Mouse (Mus musculus) heart, postnatal 4 days (tissue): ENCODE measurements around the gene 1700003F12Rik. TPM values are rescaled to one million over a fixed set of nuclear protein-coding genes. Genes with fewer than 3 reads are reported as not detected.

Experiments
- DNase-seq: peaks from one replicate; pipeline ENCODE4 v3.0.0; 2021
- total RNA-seq, 2 experiments: library from RNA; stranded (reverse); gene quantifications; 2 replicates each; pipeline ENCODE4 v1.2.3; 2021

The 1700003F12Rik gene
- total RNA-seq, 2 experiments from 2014 or later: 0.81 TPM; not detected in 1

DNA sequence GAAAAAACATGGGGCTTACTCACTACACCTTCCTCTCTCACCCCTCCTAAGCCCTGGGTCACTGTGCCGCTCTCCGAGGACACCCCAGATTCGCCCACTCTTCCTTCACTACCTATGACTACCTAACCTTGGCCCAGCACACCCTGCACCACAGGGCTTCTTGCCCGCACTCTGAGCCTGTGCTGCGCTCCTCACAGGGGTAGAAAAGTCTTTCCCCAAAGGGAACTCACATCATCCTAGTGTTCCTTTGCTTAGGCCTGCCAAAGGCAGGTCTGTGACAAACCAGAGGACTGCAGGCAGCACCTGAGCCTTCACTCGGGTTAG is 30.8 kb downstream of the 1700003F12Rik start:
- no peak for DNase-seq

DNA sequence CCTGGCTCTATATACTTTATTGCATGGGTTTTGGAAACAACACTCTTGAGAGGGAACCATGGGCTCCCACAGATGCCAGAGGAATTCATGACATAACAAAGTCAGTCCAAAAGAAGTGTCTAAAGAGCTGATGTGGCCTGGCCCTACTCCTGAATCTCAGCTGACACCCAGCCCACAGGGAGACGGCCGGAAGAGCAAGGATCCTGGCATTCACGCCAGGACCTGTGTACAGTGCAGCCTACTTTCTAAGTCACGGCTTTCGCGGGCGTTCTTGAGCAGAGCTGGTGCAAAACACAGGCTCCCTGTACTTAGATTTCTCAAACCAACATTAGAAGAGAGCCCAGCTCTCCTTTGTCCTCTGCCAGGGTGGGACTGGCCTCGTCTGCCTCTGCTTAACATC is 33.7 kb downstream of the 1700003F12Rik start:
- peak; percentile 52 for DNase-seq

GRCm38 (mm10) chr2:154581421-154581820 is 34.5 kb downstream of the 1700003F12Rik start:
- DNase-seq: no peak

- peak; percentile 21 for DNase-seq
These were observed 37.3 kb downstream of the 1700003F12Rik start for GRCm38 (mm10) chr2:154583906-154584872.

GRCm38 (mm10) chr2:154584931-154585601 is 38.2 kb downstream of the 1700003F12Rik start:
- DNase-seq: no peak

GRCm38 (mm10) chr2:154586405-154586804 is 39.5 kb downstream of the 1700003F12Rik start:
- DNase-seq: peak; percentile 64

- DNase-seq: no peak
These were observed 42.2 kb downstream of the 1700003F12Rik start for GRCm38 (mm10) chr2:154589051-154589450.

GRCm38 (mm10) chr2:154591239-154591638 is 44.4 kb downstream of the 1700003F12Rik start:
- no peak for DNase-seq

- peak; percentile 49 for DNase-seq
These were observed 46.1 kb downstream of the 1700003F12Rik start for GRCm38 (mm10) chr2:154593025-154593424.

- peak; percentile 40 for DNase-seq
These were observed 48.9 kb downstream of the 1700003F12Rik start for GRCm38 (mm10) chr2:154595775-154596174.

DNA sequence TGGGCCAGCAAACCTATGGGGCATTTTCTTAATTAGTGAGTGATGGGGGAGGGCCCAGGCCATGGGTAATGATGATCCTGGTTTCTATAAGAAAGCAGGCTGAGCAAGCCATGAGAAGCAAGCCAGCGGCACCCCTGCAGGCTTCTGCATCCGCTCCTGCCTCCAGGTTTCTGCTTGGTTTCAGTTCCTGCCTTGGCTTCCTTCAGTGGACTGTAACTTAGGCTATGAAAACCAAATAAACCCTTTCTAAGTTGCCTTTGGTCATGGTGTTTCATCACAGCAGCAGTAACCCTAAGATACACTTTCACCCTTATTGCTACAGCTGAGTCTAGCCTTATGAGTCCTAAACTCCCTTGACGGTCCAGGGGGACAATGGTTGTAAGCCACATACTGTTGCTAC is 50.5 kb downstream of the 1700003F12Rik start:
- DNase-seq: no peak

Other genes starting within 250 kb of the 1700003F12Rik start
- gene Bpifb9b, start 239.9 kb upstream of the 1700003F12Rik start, total RNA-seq: not detected
- gene Cdk5rap1, start 174.1 kb upstream of the 1700003F12Rik start, total RNA-seq: 10 to 100 TPM in 1 of 2 experiments, 1 to 10 TPM in 1; 8.7 to 11.2 TPM
- gene Snta1, start 139.0 kb upstream of the 1700003F12Rik start, total RNA-seq: 10 to 100 TPM; 77.0 to 77.8 TPM
- gene Cbfa2t2, start 110.6 kb upstream of the 1700003F12Rik start, total RNA-seq: 10 to 100 TPM; 33.9 to 34.2 TPM
- under 1 TPM in 1 of 2 experiments, not detected in 1; 0.17 TPM for gene Actl10, start 4.7 kb downstream of the 1700003F12Rik start, total RNA-seq
- gene Necab3, start 11.8 kb downstream of the 1700003F12Rik start, total RNA-seq: 1 to 10 TPM in 1 of 2 experiments, under 1 TPM in 1; 0.81 to 1.8 TPM
- gene E2f1, start 22.8 kb downstream of the 1700003F12Rik start, total RNA-seq: 10 to 100 TPM; 32.3 to 35.6 TPM
- 10 to 100 TPM; 14.5 to 20.4 TPM for gene Pxmp4, start 56.6 kb downstream of the 1700003F12Rik start, total RNA-seq
- gene Zfp341, start 66.2 kb downstream of the 1700003F12Rik start, total RNA-seq: 1 to 10 TPM; 2.4 TPM
- not detected for gene 4930519P11Rik, start 66.4 kb downstream of the 1700003F12Rik start, total RNA-seq
- gene Chmp4b, start 104.6 kb downstream of the 1700003F12Rik start, total RNA-seq: 100 to 1,000 TPM; 133 to 134 TPM
- gene Gm14214, start 222.9 kb downstream of the 1700003F12Rik start, total RNA-seq: not detected
- 100 to 1,000 TPM; 212 to 222 TPM for gene Raly, start 244.0 kb downstream of the 1700003F12Rik start, total RNA-seq
- not detected for gene a, start 244.3 kb downstream of the 1700003F12Rik start, total RNA-seq